Mouse (Mus musculus): ENCODE measurements around the gene Dtl. TPM values are rescaled to one million over a fixed set of nuclear protein-coding genes. Genes with fewer than 3 reads are reported as not detected.

Dtl gene
- 0.67 and 1.0 TPM in 2 replicates for polyA plus RNA-seq (2012; rRNA removed; ENCODE audit: low replicate concordance)

GRCm38 (mm10) chr1:191575458-191576247 is at the start of gene Dtl, which contains the start of gene Ints7:
Gene Dtl (minus strand): TSS chr1:191575544.
Gene Ints7 (plus strand): TSS chr1:191575636.

Other genes with a start within 250 kb of the Dtl start
- 7.1 and 7.4 TPM in 2 replicates for gene Tmem206, start 249.6 kb downstream of the Dtl start, polyA plus RNA-seq (2012; rRNA removed; ENCODE audit: low replicate concordance)
- gene Ppp2r5a, start 172.3 kb downstream of the Dtl start, polyA plus RNA-seq (2012; rRNA removed; ENCODE audit: low replicate concordance): 212 and 279 TPM in 2 replicates
- gene Ints7, start 92 bp upstream of the Dtl start, polyA plus RNA-seq (2012; rRNA removed; ENCODE audit: low replicate concordance): 19.1 and 23.9 TPM in 2 replicates
- 21.2 and 37.3 TPM in 2 replicates for gene Lpgat1, start 142.3 kb upstream of the Dtl start, polyA plus RNA-seq (2012; rRNA removed; ENCODE audit: low replicate concordance)
- 0.53 and 1.0 TPM in 2 replicates for gene Nek2, start 245.9 kb upstream of the Dtl start, polyA plus RNA-seq (2012; rRNA removed; ENCODE audit: low replicate concordance)

Measured in mammary gland, adult 2 months (tissue).